Mouse (Mus musculus): ENCODE data around the gene Ist1.

The Ist1 gene

DNA sequence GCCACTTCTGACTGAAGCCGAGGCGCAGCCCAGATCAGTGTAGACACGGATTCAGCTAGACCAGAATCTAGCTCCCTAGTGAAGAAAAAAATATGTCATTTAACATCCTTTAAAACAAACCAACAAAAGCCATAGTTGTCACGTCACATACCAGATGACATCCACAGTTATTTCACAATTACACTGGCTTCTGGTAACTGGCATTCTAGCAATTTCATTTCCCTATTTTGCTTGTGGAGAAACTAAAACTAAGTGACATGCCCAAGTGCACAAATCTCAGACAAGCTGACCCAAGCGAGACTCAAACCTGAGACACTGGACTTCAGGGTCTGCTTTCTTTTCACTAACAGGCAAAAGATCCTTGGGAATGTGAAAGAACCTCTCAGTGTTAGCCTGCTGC, 10.9 kb downstream of the Ist1 start:
- no peak for DNase-seq (ENCODE audit: low read depth, low spot score)

DNA sequence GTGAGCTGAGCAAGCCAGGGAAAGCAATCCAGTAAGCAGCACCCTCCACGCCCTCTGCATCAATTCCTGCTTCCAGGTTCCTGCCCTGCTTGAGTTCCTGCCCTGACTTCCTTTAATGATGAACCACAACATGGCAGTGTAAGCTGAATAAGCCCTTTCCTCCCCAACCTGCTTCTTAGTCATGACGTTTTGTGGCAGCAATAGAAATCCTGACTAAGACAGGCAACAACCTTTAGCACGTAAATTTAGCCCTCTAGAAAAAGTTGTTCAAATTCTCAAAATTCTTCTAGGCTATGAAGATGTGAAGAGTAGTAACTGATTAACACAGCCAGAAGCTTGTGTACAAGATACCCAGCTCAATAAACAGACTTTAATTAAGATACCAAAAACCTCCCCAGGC, 11.5 kb downstream of the Ist1 start:
- no peak for DNase-seq (ENCODE audit: low read depth, low spot score)

DNA sequence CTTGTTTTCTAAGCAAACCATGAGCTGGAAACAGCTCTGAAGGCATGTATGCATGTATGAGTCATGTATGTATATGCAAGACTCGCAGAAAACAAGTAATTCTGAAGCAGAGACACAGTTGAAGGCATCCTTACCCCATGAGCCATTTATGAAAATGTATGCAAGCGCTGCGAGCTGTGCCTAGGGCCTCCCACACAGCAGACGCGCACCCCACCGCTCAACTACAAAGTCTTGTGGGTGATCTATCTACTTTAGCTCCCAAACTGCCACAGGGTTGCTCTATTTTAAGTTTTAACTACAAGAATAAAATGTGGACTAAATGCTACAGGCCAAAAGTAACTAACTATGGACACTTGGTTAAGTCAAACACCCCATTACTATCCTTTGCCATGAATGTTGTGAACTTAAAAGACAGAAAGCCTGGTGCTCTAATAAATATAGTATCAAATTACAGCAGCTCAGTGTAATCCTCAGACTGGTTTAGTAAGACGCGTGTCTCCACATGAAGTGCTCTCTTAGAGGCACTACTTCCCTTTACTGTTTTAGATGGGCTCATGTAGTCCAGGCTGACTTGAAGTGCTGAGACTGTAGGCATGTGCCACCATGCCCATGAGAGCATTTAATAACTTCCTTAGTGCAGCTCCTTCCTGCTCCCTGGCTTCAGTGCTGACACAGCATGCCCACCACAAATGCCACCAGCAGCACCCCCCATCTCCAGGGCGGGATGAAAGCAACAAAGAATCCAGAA, 17.0 kb downstream of the Ist1 start:
- no peak for DNase-seq (ENCODE audit: low read depth, low spot score)

DNA sequence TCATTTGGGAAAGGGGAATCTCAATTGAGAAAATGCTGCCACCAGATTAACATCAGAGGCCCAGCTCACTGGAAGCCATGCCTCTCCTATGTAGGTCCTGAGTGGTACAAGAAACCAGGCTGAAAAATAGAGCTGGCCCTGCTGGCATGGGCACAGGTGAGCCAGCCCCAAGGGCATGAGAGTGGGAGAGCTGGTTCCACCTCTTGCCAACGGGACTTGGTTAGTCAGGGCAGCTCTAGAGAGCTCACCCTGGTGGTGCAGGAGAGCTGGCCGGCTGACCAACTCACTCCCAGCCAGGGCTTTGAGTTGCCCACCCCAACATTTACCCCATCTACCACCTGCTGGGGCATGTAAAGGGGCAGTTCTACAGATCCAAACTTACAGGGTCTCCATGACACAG, 19.5 kb downstream of the Ist1 start:
- DNase-seq (ENCODE audit: low read depth, low spot score), result no peak

DNA sequence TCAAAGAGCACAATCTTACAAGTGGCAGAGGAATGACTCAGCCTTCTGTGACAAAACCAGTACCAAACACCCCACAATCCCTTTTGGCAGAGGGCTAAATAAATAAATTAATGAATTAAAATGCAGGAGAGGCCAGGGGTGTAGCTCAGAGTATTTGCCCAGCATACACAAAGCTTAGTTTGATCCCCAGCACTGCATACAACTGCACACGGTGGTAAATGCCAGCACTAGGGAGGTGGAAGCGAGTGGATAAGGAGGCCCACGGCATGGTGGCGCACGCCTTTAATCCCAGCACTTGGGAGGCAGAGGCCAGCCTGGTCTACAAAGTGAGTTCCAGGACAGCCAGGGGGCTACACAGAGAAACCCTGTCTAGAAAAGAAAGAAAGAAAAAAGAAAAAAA, 20.4 kb downstream of the Ist1 start:
- DNase-seq (ENCODE audit: low read depth, low spot score), result no peak

DNA sequence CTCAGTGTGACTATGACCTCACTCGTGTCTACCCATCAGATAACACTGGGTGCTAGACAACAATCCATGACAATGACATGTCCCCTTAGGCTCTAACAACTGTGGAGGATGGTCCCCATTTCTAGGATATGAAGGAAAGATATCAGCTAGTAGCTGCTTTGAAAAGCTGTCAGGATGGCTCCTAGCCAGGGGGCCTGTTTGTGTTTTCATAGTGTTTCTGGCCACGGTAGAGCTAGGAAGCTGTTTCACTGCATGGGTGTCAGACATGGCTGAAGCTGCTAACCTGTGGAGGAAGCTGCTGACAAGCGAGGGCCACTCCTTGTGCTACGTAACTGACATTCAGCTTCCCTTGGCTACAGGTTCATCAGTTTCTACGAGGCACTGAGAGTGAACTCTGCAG, 26.4 kb downstream of the Ist1 start:
- no peak for DNase-seq (ENCODE audit: low read depth, low spot score)

DNA sequence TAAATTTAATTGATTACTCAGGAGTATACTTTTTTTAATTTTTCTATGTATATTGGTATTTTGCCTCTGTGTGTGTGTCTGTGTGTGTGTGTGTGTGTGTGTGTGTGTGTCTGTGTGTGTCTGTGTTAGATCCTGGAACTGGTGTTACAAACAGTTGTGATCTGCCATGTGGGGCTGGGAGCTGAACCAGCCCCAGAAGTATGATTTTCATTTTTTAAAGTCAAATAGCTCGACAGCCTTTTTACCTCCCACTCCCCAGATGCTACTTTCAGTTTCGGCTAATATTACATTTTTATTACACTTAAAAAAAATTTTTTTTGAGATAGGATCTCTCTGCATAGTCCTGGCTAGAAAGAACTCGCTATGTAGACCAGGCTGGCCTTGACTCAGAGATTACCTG, 30.7 kb downstream of the Ist1 start:
- no peak for DNase-seq (ENCODE audit: low read depth, low spot score)

DNA sequence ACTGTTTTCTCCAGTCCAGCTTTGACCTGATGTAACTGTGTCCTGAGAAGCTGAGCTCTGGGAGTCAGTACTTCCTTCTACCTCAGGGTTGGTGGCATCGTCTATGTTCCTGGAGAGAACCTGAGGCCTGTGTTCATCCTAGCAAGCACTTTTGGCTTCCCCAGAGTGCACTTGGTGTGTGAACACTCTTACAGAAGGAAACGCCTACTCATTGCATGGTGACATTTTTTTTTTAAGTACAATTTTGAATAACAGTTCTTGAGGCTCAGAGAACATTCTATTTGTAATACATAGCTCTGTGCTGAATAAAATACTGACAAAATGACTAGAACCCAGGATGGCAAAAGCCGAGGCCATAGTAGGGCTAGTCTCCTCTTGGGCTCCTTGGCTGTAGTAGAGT, 36.2 kb downstream of the Ist1 start:
- no peak for DNase-seq (ENCODE audit: low read depth, low spot score)

DNA sequence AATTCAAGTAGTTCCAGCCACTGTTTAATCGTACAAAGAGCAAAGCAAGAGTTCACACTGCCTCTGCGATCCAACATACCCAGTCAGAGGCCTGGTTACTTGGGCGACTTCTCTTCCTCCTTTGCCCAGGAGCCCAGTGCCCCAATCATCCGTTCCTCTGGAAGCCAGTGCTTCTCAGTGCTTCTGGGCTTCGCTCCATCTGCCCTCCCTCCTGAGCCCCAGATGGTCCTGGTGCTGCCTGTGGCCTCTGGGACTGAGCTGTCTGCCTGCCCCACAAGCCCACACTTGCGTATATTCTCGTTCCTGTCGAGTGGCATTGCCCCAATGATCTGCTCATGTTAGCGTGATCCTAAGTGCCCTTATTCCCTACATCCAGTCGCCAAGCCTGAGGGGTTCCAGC, 42.3 kb downstream of the Ist1 start:
- DNase-seq (ENCODE audit: low read depth, low spot score), result no peak

DNA sequence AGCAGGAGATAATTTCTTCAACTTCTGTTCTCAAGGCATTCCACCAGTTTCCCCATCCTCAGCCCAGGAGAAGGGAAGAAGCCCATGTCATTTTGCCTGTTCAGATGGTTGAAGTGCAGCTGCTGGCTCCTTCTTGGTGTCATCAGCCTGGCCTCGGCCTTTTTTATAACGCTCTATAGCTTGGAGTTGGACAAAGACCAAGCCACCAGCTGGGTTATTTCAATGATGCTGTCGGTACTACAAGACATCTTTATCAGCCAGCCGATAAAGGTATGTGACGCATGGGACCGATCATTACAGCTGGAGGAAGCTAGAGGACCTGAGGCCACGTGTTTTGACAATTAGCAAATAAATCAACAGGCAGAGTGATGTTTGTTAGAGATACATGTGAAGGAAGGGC, 44.6 kb downstream of the Ist1 start:
- no peak for DNase-seq (ENCODE audit: low read depth, low spot score)

DNA sequence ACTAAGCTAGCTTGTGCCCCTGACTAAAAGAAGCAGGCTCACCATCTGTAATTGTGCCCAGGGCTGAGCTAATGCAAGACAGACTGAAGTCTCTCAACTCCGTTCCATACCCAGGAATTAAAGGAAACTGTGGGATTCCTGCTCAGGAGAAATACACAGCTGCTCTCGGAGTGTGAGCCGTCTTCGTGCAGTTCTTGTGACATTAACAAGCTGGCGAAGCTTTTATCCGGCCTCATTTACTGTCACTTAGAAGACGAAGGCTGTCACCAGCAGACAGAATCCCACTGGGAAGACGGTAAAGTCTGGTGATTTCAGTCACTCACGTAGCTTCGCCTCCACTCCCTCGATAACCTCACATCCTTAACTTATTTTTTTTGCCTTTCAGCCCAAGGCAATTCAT, 45.7 kb downstream of the Ist1 start:
- DNase-seq (ENCODE audit: low read depth, low spot score), result no peak

DNA sequence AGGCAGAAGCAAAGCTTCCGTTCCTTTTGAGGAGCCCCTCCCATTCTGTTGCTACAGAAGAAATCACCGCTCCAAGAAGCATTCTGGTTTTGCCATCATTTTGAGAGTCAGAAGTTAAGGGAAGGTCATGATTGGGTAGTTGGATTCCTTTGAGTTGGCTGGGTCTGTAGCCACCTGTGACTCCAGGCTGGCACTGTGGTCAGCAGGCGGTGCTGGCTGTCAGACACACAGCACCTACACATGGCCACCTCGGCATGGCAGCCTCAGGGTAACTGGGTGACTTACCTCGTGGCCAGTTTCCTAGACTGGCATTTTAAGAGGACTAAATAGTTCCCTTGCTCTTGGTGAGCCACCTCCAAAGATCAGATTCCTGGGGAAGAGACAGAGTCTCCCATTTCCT, 51.8 kb downstream of the Ist1 start:
- DNase-seq (ENCODE audit: low read depth, low spot score), result no peak

DNA sequence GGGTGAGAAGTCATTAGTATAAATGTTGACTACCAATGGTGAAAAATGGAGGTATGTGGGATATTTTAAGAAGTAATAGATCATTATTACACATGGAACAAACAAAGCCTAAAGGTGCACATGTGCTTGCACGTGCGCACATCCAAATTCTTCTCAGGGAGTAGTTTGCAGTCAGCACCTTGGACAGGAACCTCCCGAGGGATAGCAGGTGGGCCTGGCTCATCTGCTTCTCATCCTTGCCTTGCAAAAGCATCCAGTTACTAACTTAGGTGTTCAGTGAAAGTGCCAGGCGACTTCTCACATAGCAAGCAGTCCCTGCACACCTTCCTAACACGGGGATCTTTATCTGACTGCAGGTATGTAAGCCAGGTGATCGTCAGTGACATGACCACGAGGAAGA, 52.6 kb downstream of the Ist1 start:
- DNase-seq (ENCODE audit: low read depth, low spot score), result peak; percentile 37

DNA sequence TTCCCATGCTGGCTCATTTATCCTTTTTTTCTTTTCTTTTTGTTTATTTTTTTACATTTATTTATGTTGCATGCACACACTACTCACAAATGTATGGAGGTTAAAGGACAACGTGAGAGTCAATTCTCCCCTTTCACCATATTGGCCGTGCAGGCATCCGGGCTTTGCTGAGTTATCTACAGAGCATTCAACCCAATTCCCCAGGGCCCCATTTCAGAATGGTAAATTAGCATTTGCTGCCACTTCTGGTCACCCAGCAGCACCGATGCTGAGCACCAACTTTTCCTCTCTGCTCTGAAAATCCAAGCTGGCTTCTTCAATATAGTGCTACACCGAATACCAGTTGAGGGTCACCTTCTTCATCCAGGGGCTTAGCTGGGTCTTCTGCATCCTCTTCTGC, 54.2 kb downstream of the Ist1 start:
- DNase-seq (ENCODE audit: low read depth, low spot score), result no peak

DNA sequence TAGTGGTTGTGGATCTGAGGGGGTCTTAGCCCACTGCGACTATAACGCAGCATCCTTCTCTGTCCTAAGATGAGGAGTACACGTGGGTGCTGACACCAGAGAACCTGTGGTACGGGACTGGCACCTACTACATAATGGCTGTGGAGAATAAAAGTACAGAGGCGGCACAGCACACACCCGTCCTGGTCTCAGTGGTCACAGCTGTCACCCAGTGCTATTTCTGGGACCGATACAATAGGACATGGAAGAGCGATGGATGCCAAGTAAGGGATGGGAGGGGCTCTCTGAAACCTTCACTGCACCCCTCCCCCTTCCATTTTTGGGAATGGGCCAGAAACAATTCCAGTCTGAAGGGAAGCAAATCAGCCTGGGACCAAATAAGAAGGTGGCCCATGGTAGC, 57.9 kb downstream of the Ist1 start:
- no peak for DNase-seq (ENCODE audit: low read depth, low spot score)

DNA sequence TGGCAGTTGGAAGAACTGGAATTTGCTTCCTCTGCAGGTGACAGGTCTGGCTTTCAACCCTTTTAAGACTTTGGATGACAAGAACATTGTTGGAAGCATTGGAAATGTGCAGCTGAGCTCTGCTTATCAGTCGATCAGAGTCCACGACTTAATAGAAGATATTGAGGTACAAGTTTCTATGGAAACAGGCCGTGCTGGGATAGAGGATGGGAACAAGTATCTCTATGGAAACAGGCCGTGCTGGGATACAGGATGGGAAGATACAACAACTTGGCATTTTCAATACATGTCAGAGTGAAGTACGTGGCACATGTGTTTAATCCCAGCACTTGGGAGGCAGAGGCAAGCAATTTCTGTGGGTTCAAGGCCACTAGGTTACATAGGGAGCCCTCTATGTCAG, 60.6 kb downstream of the Ist1 start:
- DNase-seq (ENCODE audit: low read depth, low spot score), result no peak

DNA sequence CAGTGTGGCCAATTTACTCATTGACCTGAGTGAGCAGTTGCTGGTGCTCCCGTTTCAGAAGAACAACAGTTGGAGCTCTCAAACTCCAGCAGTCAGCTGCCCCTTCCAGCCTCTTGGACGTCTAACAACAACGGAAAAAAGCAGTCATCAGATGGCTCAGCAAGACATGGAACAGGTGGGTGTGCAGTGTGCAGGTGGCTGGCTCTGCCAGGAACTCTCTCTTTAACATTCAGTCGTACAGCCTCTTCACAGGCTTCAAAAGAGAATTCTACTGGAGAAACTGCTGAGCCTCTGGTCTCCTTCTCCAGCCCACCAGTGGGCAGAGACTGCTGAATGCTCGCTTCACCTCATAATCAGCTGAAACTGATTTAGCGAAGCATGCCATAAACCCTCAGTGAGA, 64.4 kb downstream of the Ist1 start:
- no peak for DNase-seq (ENCODE audit: low read depth, low spot score)
